Mouse (Mus musculus) spleen, postnatal 14 days (tissue): Measurements from ENCODE around the gene Dglucy.

Experiments used
- DNase-seq, 2 experiments: peaks; one replicate each; pipeline ENCODE4 v3.0.0; 2021 to 2022; ENCODE audit warnings: low spot score in 2 of 2

Gene Dglucy

DNA sequence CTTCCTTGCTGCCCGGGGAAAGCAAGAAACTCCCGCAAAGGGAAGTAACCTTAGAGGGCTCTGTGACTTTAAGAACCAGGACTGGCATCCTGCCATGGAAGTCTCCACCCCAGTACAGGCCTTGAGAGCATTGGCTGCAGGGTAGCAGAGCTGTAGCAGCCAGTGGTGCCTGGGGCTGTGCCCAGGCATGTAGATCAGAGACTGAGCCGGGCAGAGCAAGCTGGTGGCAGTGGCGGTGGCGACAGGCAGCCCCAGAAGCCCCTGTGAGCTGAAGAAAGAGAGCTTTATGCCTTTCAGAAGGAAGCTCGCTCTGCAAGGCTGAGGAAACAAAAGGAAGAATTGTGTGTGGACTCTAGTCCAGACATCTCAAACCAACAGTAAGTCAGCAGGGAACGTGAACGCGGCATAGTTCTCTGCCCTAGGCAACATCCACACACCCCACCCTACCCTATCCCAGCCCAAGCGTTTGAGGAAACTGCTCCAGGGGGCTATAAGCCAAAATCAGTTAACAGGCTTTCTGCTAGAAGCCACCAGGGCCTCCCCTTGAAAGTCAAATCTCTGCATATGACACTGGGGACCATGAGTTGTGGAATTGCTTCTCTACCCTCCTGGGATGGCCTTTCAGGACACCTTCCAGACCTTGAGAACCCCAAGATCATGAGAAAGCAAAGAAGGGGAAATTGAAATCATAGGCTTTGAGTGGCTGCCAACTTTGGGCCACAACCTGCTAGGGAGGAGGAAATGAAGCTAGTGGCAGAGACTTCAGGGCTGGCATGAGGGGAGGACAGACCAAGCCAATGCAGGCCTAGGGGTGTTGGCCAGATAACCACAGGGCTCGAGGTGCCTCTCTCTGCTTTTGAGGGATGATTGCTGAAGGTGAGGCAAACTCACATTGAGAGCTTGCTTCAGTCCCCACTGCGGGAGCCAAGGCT lies at the start of gene Dglucy:
Gene Dglucy, plus strand, starts transcription at position 124 of the 932 bp plus-strand sequence.
- peak; percentile 35 to 54 for DNase-seq

DNA sequence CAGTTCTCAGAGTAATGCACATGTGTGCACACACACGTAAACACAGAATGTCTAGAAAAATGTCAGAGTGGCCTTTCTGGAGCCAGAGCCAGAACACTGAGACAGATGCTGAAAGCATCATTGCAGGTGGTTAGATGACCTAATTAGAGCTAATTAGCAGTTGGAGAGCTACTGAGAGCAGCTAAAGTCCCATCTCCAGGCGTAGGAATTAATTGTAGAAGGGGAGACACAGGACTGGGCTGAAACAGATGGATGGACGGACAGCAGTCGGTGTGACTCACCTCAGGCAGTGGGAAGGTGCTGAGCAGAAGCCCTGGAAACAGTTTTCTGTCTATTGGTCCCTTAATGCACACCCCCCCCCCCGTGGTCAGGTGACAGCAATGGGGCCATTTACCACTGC lies 43.7 kb upstream of the Dglucy start:
- DNase-seq: no peak

DNA sequence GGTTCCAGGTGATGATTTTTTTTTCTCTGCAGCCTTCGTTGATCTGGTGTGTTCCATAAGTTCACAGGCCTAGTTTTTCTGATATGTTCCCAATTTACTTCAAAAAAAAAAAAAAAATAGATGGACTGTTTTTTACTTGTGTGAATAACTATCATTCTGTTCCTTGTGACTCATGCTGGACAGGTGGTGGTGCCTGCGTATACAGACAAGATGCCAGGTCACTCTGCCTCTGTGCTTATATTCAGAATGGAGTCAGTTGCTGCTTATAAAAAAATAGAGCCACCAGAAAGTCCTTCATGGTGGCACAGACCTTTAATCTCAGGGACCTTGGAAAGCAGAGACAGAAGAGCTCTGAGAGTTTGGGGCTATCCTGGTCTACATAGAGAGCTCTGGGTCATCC lies 43.3 kb upstream of the Dglucy start:
- DNase-seq: no peak

DNA sequence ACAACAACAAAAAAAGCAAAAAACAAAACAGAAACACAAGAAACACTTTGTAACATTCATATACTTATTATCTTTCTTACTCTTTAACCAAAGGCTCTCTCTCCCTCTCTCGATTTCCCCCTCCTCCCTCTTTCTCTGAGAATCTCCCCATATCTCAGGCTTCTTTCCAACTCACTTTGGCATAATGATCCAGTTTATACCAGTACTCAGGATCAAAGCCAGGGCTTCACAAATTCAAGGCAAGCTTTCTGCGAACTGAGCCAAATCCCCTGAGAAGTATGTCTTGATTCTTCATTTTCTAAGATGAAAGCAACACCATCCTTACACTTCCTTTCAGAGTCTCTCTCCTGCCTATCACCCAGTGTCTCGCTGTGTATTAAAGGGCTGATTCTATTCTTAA lies 40.4 kb upstream of the Dglucy start:
- no peak for DNase-seq

DNA sequence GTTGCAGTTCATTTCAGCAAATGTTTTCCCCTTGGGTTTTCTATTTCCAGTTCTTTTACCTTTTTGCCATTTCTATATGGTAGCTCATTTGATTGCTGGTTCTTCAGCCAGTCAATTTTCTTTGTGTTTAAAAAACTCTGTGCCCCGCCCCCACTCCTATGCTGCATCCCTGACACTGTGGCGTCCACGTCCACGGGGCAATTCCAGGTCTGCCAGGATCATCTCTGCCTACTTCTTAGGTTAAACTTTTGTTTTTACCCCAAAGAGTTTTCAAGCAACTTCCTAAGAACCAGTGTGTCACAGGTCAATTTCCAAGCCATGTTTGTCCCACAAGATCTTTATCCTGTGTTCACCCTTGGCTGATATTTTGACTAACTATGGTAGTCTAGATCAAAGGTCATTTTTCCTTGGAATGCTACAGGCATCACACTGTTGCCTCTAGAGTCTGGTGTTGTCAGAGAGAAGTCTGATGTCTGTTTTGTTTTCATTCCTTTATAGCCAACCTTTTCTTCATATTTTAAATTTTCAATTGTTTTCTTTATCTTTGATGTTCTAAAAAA lies 39.8 kb upstream of the Dglucy start:
- DNase-seq: no peak

DNA sequence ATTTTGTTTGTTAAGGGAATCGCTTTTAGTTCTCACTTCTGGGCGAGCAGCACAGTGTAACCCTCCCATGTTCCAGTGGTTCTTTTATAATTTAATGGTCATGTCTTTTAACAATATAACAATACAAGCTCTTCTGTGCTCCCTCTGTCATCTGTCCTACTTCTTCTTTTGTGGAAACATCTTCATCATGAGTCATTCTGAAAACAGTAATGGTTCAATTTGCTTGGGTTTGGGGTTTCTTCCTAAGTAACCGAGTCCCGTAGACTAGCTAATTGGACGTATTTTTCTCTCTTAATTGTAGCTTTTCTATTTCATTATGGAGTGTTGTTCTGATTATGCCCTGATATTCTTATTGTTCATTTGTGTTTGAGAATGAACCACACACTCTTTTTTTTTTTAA lies 38.5 kb upstream of the Dglucy start:
- no peak for DNase-seq

DNA sequence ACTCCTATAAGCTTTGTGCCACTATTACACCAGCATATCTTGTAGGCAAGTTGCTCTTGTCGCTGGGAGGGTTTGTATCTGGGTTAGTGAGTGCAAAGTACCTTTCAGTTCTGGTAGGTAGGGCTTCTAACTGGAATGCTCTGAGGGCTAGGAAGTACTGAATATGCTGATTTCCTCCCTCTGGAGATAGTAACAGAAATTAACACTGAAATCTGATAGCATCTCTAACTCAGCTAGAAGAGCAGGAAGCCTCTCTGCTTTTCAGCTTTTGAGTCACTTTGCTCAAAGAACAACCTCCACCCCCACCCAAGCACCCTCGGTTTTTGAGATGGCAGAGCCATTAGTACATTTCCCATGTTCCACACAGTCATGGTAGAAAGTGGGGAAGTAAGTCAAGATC lies 36.4 kb upstream of the Dglucy start:
- no peak for DNase-seq

DNA sequence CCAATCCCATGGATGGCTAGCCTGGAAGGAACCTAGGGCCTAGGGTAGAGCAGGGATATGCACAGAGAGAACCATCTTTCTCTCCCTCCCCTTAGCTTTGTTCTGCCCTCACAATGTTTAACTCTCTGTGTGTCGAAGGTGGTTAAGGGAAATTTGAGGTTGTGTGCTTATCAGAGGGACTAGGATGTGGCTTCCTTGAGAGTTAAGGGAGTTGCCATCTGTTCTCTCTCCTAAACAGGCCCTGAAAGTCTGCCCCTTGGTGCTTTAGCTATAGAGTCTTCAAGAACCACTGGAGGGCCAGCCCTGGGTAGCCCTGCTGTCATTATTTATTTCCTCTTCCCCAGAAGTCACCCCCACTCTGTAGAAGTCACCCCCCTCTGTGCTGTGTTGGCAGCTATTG lies 25.9 kb upstream of the Dglucy start:
- DNase-seq: no peak

DNA sequence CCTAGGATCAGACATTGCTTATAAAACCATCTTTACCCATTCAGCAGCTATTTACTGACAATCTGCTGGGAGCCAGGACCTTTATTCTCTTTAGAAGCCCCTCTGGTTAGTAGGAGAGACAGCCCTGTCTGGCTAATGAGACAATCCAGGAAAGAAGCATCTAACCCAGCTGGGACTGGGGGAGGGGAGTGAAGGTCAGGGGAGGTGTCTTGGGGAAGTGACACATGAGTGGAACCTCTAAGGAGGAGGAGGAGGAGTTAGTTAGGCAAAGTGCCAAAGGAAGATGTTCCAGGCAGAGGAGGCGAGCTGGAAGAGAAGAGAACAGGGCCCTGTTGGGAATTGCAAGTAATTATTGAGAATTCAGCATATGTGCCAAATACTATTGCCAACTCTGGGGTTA lies 25.1 kb upstream of the Dglucy start:
- no peak for DNase-seq

DNA sequence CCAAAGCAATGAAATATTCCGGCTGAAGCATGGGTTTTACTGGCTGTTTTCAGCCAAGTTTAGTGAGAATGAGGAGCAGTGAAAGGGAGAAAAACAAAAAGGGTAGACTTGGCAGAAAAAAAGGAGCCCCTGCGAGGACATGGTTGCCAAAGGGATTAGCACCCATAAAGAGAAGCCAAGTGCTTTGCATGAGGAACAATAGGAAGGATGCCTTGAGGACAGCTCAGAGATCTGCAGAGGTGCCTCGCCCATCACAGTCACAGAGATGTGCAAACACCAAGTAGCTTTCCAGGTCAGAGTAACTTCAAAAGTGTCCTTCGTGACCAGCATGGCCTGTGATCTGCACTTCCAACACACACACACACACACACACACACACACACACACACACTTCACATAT lies 21.4 kb upstream of the Dglucy start:
- DNase-seq: no peak

DNA sequence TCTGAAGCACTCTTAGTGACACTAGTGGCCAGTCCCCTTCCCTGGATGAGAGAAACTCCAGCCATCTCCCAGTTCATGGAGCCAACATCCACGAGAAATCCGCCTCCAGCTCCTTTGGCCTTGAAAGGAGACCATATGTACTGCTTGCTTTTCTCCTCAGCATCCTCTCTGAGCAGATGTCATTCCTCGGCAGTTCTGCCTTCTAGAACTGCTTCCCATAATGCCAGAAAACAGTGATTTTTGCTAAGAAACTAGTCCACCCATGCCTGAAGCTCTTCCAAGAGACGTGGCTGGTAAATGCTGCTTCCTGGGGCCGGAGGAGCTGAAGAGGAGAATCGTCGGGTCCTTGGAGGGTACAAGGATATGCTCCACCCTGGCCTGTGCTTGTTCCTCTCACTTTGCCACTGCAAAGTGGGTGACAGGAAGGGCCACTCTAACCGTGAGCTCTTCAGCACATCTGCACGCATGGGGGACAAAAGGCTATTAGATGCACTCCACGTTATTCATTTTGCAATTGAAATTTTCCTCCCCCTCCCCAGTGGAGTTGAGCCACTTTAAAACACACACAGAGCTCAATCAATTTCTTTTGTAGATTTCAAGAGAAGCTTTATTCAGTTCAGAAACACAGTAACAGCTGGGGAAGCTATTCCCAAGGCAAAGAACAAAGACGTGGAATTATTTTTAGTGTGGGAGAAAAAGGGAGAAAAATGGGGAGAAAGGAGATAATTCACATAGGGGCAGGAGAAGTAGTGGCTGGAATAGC lies 16.0 kb upstream of the Dglucy start:
- no peak for DNase-seq

DNA sequence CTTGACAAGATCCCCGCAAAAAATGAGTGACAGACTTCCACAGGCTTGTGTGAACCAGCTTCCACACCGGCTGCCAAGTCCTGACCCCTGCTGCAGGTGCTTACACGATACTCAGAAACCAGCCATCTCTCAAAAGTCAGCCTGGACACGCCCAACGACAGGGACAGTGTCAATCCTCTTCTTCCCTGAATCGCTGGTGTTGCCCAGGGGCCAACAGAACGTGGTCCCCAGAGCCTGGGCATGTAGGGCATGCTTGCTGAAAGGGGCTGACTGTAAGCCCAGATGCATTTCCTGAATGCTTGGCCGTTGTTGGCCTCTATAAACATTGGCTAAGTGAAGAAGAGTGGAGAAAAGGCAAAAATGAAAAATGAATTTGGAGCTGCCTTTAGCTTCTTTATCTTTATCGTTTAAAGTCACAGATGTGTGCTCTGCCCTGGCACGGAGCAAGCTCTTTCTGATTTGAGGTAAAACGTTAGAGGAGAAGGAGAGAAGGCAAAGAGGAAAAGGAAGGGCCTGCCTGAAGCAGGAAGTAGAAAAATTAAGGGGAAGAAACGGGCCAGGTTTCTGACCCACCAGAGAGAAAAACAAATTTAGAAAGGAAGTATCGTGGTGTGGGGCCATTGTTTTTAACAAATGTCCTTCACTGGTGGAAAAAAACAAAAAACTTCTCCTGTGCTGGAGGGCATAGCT lies 14.4 kb upstream of the Dglucy start:
- no peak for DNase-seq

DNA sequence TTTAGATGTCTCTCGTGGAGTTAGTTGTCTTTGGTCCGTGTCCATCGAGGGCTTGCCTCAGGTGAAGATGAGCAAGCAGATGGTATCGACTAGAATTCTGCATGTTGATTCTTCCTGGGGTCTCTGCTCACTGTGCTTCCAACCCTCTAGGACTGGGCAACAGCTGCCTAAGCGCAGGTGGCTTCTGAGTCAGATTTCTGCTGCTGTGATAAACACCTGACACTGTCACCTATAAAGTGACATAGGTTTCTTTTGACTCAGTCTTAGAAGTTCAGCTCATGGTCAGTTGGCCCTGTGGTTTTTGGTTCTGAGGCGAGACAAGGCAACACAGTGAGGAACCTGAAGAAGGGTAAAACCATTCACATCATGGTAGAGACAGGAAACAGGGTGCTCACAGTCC lies 9.0 kb upstream of the Dglucy start:
- no peak for DNase-seq

DNA sequence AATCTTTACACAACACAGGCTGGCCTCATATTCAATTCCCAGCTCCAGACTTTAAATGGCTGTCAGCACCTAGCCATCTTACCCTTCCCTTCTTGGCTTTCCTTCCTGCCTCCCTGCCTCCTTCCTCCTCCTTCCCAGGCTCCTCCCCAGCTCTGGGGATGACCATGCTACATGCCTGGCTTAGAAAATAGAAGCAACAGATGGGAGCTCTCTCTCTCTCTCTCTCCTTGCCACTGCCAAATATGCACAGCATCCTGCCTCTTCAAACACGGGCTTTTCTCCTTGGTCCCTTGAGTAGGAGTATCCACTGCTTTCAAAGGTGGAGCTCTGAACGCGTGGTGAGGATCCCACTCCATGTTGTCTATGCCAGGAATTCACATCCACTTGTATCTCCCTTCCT lies 8.1 kb upstream of the Dglucy start:
- no peak for DNase-seq

DNA sequence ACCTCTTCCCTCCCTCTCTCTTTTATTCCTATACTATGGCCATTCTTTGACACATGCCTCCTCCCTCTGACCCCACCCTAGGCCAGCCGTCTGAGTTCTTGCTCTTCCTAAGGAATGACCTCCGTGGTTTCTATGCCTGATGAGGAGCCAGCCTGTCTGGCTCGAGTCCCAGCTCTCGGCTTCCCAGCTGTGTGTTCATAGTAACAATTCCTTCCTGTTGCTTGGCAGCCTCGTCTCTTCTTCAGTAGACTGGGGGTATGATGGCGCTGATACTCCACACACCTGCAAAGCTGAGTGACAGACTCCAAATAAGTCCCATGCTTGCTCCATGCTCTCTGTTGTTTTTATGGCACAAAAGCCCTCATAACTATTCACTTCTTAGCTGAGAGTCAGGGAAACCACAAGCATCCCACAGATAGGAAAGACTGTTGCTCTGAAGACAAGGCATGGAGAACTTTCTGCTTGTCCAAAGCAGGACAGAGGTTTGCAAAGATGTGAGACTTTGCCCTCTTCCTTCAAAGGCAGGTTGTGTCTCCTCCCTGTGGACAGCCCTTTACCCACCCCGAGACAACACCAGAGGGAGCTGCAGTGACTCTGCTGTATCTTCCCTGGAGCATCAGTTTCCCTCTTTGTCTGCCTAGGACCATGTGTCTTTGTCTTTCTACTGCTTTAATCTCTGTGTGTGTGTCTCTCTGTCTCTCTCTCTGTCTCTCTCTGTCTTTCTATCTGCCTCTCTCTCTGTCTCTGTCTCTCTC lies 6.5 kb upstream of the Dglucy start:
- no peak for DNase-seq

DNA sequence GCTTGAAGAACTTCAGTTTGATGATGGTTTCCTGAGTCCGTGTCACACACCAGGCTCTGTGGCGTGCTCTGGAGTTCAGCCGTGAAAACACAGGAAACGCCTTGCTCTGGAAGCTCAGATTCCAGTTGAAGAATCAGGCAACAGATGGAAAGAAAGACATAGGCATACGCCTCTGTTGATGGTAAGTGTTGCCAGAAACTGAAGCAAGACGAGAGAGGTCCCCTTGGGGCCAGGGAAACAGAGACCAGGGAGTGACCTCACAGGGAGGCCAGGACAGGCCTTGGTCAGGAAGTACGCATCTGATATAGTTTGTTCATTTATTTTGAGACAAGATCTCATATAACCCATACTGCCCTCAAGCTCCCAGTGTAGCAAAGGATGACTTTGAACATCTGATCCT lies 4.1 kb upstream of the Dglucy start:
- DNase-seq: no peak

DNA sequence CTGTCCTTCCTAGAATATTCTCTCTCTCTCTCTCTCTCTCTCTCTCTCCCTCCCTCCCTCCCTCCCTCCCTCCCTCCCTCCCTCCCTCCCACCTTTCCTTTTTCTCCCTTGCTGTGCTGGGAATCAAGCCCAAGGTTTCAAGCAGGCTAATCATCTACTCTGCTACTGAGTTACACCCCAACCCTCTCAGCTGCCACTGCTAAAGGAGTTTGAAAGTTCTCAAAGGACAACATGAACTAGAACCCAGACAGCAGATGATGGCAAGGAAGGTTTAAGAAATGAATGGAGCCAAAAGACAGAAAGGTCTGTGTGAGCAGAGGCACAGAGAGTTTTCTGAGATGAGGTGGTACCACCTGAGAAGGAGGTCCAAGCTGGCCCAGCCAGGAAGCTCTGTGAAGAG lies 3.6 kb upstream of the Dglucy start:
- no peak for DNase-seq

DNA sequence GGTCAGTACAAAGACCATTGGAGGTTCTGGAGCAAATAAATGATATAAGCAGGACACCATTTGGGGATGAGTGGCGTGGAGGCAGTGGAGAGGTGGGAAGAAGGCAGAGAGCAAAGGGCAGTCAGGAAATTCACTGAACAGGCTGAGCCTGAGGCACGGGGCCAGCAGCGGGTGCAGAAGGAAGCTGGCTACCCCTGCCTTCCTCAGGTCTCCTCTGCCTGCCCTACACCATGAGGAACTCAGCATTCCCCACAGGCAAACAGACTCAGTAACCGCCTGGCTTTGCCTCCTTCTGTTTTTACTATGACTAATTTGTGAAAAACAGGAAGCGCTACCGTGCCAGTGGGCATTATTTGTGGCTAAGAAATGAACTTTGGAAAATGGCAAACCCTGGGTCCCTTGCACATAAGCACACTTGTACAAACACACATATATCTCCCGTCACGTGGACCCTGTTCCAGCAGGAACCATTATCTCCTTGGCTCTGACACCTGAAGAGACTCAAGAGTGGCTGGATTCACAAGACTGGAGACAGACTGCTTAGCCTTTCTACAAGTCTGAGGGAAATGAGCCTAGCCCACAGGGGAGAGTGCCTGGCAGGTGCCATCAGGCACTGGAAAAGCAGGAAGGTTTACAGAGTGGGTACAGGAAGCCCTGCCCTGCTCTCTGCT lies 2.8 kb upstream of the Dglucy start:
- DNase-seq: no peak

DNA sequence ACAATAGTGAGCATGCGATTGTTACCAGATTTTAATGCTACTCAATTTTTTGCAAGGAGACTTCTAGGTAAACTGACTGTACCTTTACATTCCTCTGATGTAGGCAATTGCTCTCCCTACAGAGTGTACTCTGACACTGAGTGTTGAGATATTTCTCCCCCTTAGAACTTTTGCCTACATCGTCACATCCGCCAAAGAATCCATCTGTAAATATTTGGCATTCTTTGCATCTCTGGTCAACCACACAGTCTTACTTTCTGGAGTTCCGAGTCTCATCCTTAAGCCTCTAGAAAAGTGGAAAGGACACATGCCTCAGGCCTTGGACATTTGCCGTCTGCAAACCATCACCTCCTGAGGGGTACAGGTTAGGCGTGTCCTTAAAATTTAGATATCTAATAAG lies 1.9 kb upstream of the Dglucy start:
- no peak for DNase-seq

DNA sequence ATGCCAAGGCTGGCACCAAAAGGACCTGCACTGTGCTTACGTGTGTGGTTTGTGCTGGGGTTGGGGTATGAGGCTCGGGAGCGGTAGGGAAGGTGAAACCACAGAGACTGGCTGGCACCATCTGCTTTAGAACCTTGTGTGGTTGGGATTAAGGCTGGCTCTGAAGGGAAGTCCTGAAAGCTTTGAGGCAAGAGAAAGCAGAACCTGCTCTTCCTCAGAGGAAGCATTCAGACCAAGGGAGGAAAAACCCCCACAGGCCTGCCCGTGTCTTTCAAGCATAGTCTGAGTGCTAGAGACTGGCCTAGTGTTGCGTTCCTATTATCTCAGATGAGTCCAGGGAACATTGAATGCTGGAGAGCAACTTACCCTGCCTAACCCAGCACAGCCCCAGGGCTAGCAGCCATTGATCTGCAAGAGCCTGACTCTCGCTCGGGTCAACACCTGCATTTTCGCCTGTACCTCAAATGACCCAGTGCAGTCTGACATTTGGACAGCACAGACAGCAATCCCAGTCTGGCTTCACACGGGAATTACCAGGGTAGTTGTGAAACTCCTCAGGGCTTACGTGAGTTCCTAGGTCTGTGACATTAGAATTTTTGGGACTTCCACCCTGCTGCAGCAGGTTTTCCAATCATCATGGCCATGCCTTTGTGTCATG lies 452 bp upstream of the Dglucy start:
- no peak for DNase-seq
